Mouse (Mus musculus): ENCODE data around the gene Ttl. TPM values are rescaled to one million over a fixed set of nuclear protein-coding genes. Genes with fewer than 3 reads are reported as not detected.

Gene Ttl
- polyA plus RNA-seq, 1 experiment from 2014 or later, result 8.5 TPM

DNA sequence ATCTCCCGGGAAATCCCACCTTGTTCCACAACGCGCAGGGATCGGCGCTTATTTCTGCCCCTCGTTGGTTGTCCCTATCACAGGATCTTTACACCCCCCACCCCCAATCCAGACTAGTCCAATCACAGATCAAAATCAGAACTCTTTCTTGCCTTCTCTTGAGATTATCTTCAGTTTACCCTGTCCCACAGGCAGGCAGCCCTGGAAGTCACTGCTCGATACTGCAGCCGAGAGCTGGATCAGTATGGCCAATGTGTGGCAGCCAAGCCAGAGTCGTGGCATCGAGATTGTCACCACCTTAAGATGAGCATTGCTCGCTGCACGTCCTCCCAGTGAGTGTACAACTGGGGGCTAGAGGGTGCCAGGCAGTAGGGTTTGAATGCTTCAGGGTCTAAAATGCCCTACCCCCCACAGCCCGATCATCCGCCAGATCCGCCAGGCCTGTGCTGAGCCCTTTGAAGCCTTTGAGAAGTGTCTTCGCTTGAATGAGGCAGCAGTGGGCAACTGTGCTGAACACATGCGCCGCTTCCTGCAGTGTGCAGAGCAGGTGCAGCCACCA is 64.3 kb downstream of the Ttl start:
- peak; percentile 39 for ATAC-seq (replicated peaks; ENCODE audit: insufficient number of reproducible peaks, low FRiP score, low TSS enrichment)
- WGBS (ENCODE audit: insufficient replicate concordance), result 35% methylated on average over 18 of the region's 18 CpGs

DNA sequence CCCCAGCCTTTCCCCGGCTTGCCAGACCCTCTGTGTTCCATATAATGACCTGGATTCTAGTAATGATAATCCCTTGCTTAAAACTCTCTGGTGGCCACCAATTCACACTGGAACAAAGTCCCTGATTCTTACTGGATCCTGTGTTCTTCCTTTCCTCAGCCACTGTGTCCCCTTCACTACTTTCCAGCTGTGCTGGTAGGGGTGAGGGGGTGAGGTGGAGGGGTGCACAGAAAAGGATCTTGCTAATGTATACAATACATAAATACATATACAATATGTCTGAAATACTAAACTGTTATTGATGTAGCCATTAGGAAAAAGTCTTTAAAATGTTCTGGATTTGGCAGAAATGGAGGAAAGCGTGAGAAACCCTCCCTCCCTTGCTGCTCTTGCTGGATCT is 65.0 kb downstream of the Ttl start:
- Histone ChIP-seq H3K36me3 (ENCODE audit: control insufficient read depth, insufficient read depth, low read length) (peaks cover 19% of the 10 kb centered on the region), H3K27me3 (ENCODE audit: control insufficient read depth, insufficient read depth, low read length) (no peaks in the 10 kb centered on the region), H3K4me1 (ENCODE audit: control insufficient read depth, insufficient read depth, low read length) (peaks cover 10% of the 10 kb centered on the region; the same call in 1 of the 2 replicates), H3K4me3 (ENCODE audit: low read depth, low read length) (peak overlapping the region; percentile 72; the same call in 1 of the 2 replicates), H3K9ac (ENCODE audit: low read depth, low read length) (no peak overlapping the region), H3K4me2 (peak overlapping the region; percentile 83), H3K9me3 (replicated peaks; ENCODE audit: control insufficient read depth, low read length) (no peaks in the 10 kb centered on the region; the same call in 1 of the 2 replicates), H3K27ac (ENCODE audit: low read depth, low read length) (no peak overlapping the region)
- no peak for ATAC-seq (replicated peaks; ENCODE audit: insufficient number of reproducible peaks, low FRiP score, low TSS enrichment)
- WGBS (ENCODE audit: insufficient replicate concordance), result 95% methylated on average over 2 of the region's 2 CpGs

More for the DNA sequence above, 64.3 kb downstream of the Ttl start:
- Histone ChIP-seq H3K27ac (ENCODE audit: low read depth, low read length) (peak overlapping the region; percentile 91), H3K4me3 (ENCODE audit: low read depth, low read length) (peak overlapping the region; percentile 72), H3K27me3 (ENCODE audit: control insufficient read depth, insufficient read depth, low read length) (no peaks in the 10 kb centered on the region), H3K9me3 (replicated peaks; ENCODE audit: control insufficient read depth, low read length) (no peaks in the 10 kb centered on the region; the same call in 1 of the 2 replicates), H3K4me1 (ENCODE audit: control insufficient read depth, insufficient read depth, low read length) (peaks cover 10% of the 10 kb centered on the region; the same call in 1 of the 2 replicates), H3K9ac (ENCODE audit: low read depth, low read length) (peak overlapping the region; percentile 58), H3K4me2 (peak overlapping the region; percentile 83), H3K36me3 (ENCODE audit: control insufficient read depth, insufficient read depth, low read length) (peaks cover 23% of the 10 kb centered on the region)

DNA sequence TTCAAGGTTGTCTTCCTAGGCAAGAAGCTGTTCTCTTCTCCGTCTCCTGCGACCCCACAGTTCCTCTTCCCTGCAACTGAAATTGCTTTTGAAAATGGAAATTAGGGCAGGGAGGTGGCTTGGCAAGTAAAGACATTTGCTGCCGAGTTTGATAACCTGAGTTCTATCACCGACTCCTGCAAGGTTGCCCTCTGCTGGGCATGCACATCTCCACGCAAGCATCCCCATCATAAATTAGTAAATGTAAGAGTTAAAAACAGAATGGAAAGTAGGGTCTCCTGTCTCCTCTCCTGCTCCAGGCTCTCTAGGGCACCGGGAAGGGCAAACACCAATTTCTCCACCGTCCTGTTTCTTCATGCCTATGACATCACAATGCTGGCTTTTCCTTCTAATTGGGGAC is 66.5 kb downstream of the Ttl start:
- H3K27ac ChIP-seq (ENCODE audit: low read depth, low read length), result no peak overlapping the region
- no peak overlapping the region for H3K4me3 ChIP-seq (ENCODE audit: low read depth, low read length)
- H3K4me1 ChIP-seq (ENCODE audit: control insufficient read depth, insufficient read depth, low read length), result peaks cover 10% of the 10 kb centered on the region; the same call in 1 of the 2 replicates
- ATAC-seq (replicated peaks; ENCODE audit: insufficient number of reproducible peaks, low FRiP score, low TSS enrichment), result no peak
- H3K4me2 ChIP-seq, result no peak overlapping the region
- no peaks in the 10 kb centered on the region for H3K27me3 ChIP-seq (ENCODE audit: control insufficient read depth, insufficient read depth, low read length)
- WGBS (ENCODE audit: insufficient replicate concordance), result 93% methylated on average over 7 of the region's 7 CpGs
- peaks cover 16% of the 10 kb centered on the region for H3K36me3 ChIP-seq (ENCODE audit: control insufficient read depth, insufficient read depth, low read length)
- H3K9me3 ChIP-seq (replicated peaks; ENCODE audit: control insufficient read depth, low read length), result no peaks in the 10 kb centered on the region; the same call in 1 of the 2 replicates
- no peak overlapping the region for H3K9ac ChIP-seq (ENCODE audit: low read depth, low read length)

DNA sequence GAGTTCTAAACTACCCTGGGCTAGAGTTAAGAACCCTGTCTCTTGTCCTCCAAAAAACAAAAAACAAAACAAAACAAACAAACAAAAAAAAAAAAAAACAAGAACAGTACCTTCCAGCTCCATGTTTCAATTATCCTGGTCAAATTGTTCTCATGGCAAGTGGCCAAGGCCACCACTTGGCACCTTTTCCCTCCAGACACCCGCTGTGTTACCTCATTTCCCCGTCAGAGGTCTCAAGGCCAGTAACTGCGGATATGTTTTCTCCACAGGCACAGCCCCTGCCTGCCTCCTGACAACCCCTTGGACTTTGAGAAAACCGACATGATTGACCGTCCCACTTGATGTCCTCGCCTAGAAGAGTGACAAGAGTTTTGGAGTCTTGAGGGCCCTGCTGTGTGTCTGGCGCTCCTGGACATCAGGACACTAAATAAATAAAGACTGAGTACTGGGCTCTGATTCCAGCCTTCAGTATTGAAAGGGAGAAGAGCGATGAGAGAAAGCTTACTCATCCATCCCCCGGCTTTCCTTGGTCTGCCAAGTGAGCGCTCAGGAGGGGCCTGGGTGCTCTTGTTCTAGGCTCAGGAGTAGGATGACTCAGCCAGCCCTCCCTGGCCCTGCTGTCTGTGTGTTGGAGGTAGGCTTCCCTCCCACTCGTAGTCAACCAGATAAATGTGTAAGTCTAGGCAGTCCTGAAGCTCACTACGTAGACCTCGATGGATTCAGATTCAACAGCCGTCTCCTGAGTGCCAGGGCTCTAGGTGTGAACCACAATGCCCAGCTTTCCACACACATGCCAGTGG is 67.5 kb downstream of the Ttl start:
- no peak for ATAC-seq (replicated peaks; ENCODE audit: insufficient number of reproducible peaks, low FRiP score, low TSS enrichment)
- WGBS (ENCODE audit: insufficient replicate concordance), result 94% methylated on average over 14 of the region's 14 CpGs
- H3K9me3 ChIP-seq (replicated peaks; ENCODE audit: control insufficient read depth, low read length), result no peaks in the 10 kb centered on the region; the same call in 1 of the 2 replicates
- H3K27me3 ChIP-seq (ENCODE audit: control insufficient read depth, insufficient read depth, low read length), result no peaks in the 10 kb centered on the region
- no peak overlapping the region for H3K27ac ChIP-seq (ENCODE audit: low read depth, low read length)
- H3K36me3 ChIP-seq (ENCODE audit: control insufficient read depth, insufficient read depth, low read length), result peaks cover 16% of the 10 kb centered on the region
- no peak overlapping the region for H3K4me2 ChIP-seq
- no peak overlapping the region for H3K9ac ChIP-seq (ENCODE audit: low read depth, low read length)
- H3K4me3 ChIP-seq (ENCODE audit: low read depth, low read length), result no peak overlapping the region
- peaks cover 10% of the 10 kb centered on the region; the same call in 1 of the 2 replicates for H3K4me1 ChIP-seq (ENCODE audit: control insufficient read depth, insufficient read depth, low read length)

DNA sequence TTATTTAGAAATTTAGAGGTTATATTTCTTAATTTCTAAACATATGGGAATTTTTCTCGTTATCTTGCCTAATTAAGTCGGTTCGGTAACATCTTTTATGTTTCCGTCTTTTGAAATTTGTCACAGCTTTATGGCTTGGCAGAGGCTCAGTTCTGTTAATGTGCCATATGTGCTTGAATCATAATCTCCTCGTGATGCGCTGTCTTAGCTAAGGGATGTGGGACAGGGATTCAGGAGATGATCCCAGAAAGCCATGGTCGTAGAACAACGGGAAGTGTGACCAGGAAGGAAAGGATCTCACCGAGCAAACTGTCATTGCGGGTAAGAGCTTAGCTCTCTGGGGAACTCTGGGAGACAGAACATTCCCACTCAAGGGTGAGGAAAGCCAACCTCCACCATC is 74.2 kb downstream of the Ttl start:
- no peak overlapping the region for H3K4me2 ChIP-seq
- H3K36me3 ChIP-seq (ENCODE audit: control insufficient read depth, insufficient read depth, low read length), result no peaks in the 10 kb centered on the region
- H3K4me1 ChIP-seq (ENCODE audit: control insufficient read depth, insufficient read depth, low read length), result no peaks in the 10 kb centered on the region
- no peaks in the 10 kb centered on the region for H3K27me3 ChIP-seq (ENCODE audit: control insufficient read depth, insufficient read depth, low read length)
- 82% methylated on average over 10 of the region's 10 CpGs for WGBS (ENCODE audit: insufficient replicate concordance)
- H3K27ac ChIP-seq (ENCODE audit: low read depth, low read length), result no peak overlapping the region
- H3K9me3 ChIP-seq (replicated peaks; ENCODE audit: control insufficient read depth, low read length), result no peaks in the 10 kb centered on the region
- no peak overlapping the region for H3K9ac ChIP-seq (ENCODE audit: low read depth, low read length)
- H3K4me3 ChIP-seq (ENCODE audit: low read depth, low read length), result no peak overlapping the region
- ATAC-seq (replicated peaks; ENCODE audit: insufficient number of reproducible peaks, low FRiP score, low TSS enrichment), result no peak

Other genes with a start within 250 kb of the Ttl start
- gene Tmem87b, start 247.8 kb upstream of the Ttl start, polyA plus RNA-seq (2014; fragmentation: Nextera tagmentation; extraction: Ambion mirVana), result 20.4 and 21.4 TPM in 2 replicates
- gene Fbln7, start 203.0 kb upstream of the Ttl start, polyA plus RNA-seq (2014; fragmentation: Nextera tagmentation; extraction: Ambion mirVana), result 1.1 and 1.8 TPM in 2 replicates
- gene Zc3h8, start 121.9 kb upstream of the Ttl start, polyA plus RNA-seq (2014; fragmentation: Nextera tagmentation; extraction: Ambion mirVana), result 8.4 and 10.1 TPM in 2 replicates
- gene Zc3h6, start 98.5 kb upstream of the Ttl start, polyA plus RNA-seq (2014; fragmentation: Nextera tagmentation; extraction: Ambion mirVana), result 0.69 and 0.79 TPM in 2 replicates
- 10.0 and 13.3 TPM in 2 replicates for gene Gm10762, start 98.2 kb upstream of the Ttl start, polyA plus RNA-seq (2014; fragmentation: Nextera tagmentation; extraction: Ambion mirVana)
- gene Vinac1, start 17.8 kb upstream of the Ttl start, polyA plus RNA-seq (2014; fragmentation: Nextera tagmentation; extraction: Ambion mirVana), result 0.13 TPM in 1 of 2 replicates, not detected in the other
- 14.8 and 15.4 TPM in 2 replicates for gene Polr1b, start 35.1 kb downstream of the Ttl start, polyA plus RNA-seq (2014; fragmentation: Nextera tagmentation; extraction: Ambion mirVana)
- gene Chchd5, start 63.8 kb downstream of the Ttl start, polyA plus RNA-seq (2014; fragmentation: Nextera tagmentation; extraction: Ambion mirVana), result 18.2 and 20.1 TPM in 2 replicates
- gene Slc20a1, start 132.8 kb downstream of the Ttl start, polyA plus RNA-seq (2014; fragmentation: Nextera tagmentation; extraction: Ambion mirVana), result 46.9 and 49.3 TPM in 2 replicates
- gene Ckap2l, start 231.3 kb downstream of the Ttl start, polyA plus RNA-seq (2014; fragmentation: Nextera tagmentation; extraction: Ambion mirVana), result 59.9 and 67.0 TPM in 2 replicates
- 0.26 TPM in 1 of 2 replicates, not detected in the other for gene Il1a, start 244.0 kb downstream of the Ttl start, polyA plus RNA-seq (2014; fragmentation: Nextera tagmentation; extraction: Ambion mirVana)